In genomic region chr7:145299562-145300320, GRCm38 (mm10) we compare ENCODE assay signal across 10 mouse cellular contexts. TPM values are rescaled to one million over a fixed set of nuclear protein-coding genes. Genes with fewer than 3 reads are reported as not detected.
DNase-seq lines count a peak whose midpoint lies in the region; ATAC-seq lines count a peak whose summit lies in the region.
"Had no signal": no experiment of that assay in that cellular context is flagged by ENCODE, and none has a peak within 500 bp of the region (broad histone marks: within the 10 kb centered on the region; RNA-seq: fewer than 3 reads in every experiment).

No protein-coding gene starts in this region.

- no peak overlapping the region for H3K4me2 ChIP-seq in forebrain, embryonic 11.5 days (ENCODE audit: low read depth, low read length, severe bottlenecking)
- H3K4me2 ChIP-seq: liver, embryonic 13.5 days had no signal

- no peaks in the 10 kb centered on the region; the same call in 1 of the 2 replicates for H3K4me1 ChIP-seq in forebrain, embryonic 11.5 days (replicated peaks; ENCODE audit: control insufficient read depth, insufficient read depth, low read length)

- H3K27ac ChIP-seq in forebrain, embryonic 11.5 days (ENCODE audit: low read depth, low read length): no peak overlapping the region
- H3K27ac ChIP-seq: liver, embryonic 13.5 days had no signal

- no peak overlapping the region for H3K9ac ChIP-seq in forebrain, embryonic 11.5 days (ENCODE audit: low read length)
- H3K9ac ChIP-seq: liver, embryonic 13.5 days had no signal

- 73% methylated on average over 7 of the region's 7 CpGs for WGBS in forebrain, embryonic 11.5 days

- no peaks in the 10 kb centered on the region for H3K9me3 ChIP-seq in forebrain, embryonic 11.5 days (ENCODE audit: control insufficient read depth, low read length)
- H3K9me3 ChIP-seq: liver, embryonic 13.5 days had no signal

- no peak for ATAC-seq in forebrain, embryonic 11.5 days (replicated peaks; ENCODE audit: low FRiP score)

- no peak overlapping the region for H3K4me3 ChIP-seq in forebrain, embryonic 11.5 days (ENCODE audit: low read depth, low read length)
- H3K4me3 ChIP-seq: liver, embryonic 13.5 days had no signal

- peak; percentile 47 for DNase-seq in ovary, postnatal 14 days (ENCODE audit: low spot score)
- no peak for DNase-seq in ovary, postnatal 36 days (ENCODE audit: low spot score)
- DNase-seq in embryo, embryonic 11 days: peak; percentile 12
- DNase-seq in kidney, postnatal 4 days: peak; percentile 61 to 73
- DNase-seq in testis, postnatal 14 days (ENCODE audit: low spot score): peak; percentile 38
- DNase-seq in frontal cortex, postnatal 10 days (ENCODE audit: low spot score in 2 of 2): no peak
- no peak for DNase-seq in forebrain, embryonic 11.5 days (ENCODE audit: low spot score)
- DNase-seq: liver, embryonic 13.5 days had no signal

- H3K36me3 ChIP-seq in forebrain, embryonic 11.5 days (ENCODE audit: control insufficient read depth, insufficient read depth, low read length): no peaks in the 10 kb centered on the region
- H3K36me3 ChIP-seq: liver, embryonic 13.5 days had no signal

- H3K27me3 ChIP-seq in forebrain, embryonic 11.5 days (ENCODE audit: control insufficient read depth, insufficient read depth, low read length): no peaks in the 10 kb centered on the region
- H3K27me3 ChIP-seq: liver, embryonic 13.5 days had no signal

RNA-seq across cellular contexts. Expression of gene Mrgprf, which starts 0.9 kb away (rescaled TPM):
- 0.20 and 0.25 TPM in 2 replicates for polyA plus RNA-seq in forebrain, embryonic 11.5 days (2014; fragmentation: Nextera tagmentation; extraction: Ambion mirVana)

RNA-seq across cellular contexts. Expression of gene Mrgprd, which starts 14.9 kb away (rescaled TPM):
- not detected in 2 replicates for polyA plus RNA-seq in forebrain, embryonic 11.5 days (2014; fragmentation: Nextera tagmentation; extraction: Ambion mirVana)
- polyA plus RNA-seq: gonadal fat pad, adult 2 months; liver, embryonic 13.5 days; spleen, adult 2 months had no signal

RNA-seq across cellular contexts. Expression of gene Tpcn2, which starts 15.9 kb away (rescaled TPM):
- polyA plus RNA-seq in forebrain, embryonic 11.5 days (2014; fragmentation: Nextera tagmentation; extraction: Ambion mirVana): 2.4 and 2.8 TPM in 2 replicates

Comparison
In these comparisons a context has a peak if more than half of its experiments do, and no peak if none do; other contexts are left out.
1. DNase-seq: peak in ovary, postnatal 14 days (single experiment), embryo, embryonic 11 days (single experiment), kidney, postnatal 4 days (2 of 2) and testis, postnatal 14 days (single experiment); none in ovary, postnatal 36 days (single experiment), frontal cortex, postnatal 10 days (0 of 2) and forebrain, embryonic 11.5 days (single experiment).